Mouse (Mus musculus): ENCODE measurements around the gene Cog3.

Cog3 gene

DNA sequence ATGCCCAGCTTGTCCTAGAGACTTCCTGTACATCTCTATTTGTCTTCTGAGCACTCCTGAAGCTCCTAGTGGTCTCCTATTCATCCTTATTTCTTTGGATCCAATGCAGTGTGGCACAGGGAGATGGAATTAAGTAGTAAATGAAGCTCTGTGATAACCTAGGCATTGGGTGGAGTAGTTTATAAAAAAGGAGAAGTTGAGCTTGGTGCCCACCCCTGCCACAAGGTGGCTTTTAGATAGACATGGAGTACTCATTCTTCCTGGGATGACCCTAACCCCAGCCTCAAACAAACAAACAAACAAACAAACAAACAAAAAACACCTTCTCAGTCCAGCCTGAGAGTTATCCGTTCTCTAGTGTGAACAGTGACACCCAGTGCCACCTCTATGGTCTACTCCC, 56.4 kb downstream of the Cog3 start:
- DNase-seq (ENCODE audit: low read depth), result no peak

DNA sequence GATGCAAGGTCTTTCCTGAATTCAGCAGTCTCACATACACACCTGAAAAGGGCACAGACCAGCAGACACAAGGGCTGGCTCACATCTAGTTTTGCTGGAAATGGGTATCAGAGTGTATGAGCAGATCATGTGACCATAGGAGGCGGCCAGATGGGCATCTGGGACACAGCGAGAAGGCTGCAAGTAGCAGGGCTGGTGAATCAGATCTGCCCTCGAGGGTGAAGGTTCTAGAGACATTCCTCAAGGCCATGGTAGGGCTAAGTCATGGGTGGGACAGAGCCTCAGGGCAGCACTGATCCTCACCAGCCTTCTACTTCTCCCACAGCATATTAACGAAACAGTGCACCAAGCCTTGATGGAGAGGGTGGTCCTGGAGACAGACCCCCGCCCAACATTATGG, 58.2 kb downstream of the Cog3 start:
- no peak for DNase-seq (ENCODE audit: low read depth)

GRCm38 (mm10) chr14:75690428-75690827, 63.9 kb downstream of the Cog3 start:
- no peak for DNase-seq (ENCODE audit: low read depth)

- no peak for DNase-seq (ENCODE audit: low read depth)
Measured at GRCm38 (mm10) chr14:75676316-75676715, 78.0 kb downstream of the Cog3 start.

- peak; percentile 29 for DNase-seq (ENCODE audit: low read depth)
Measured at GRCm38 (mm10) chr14:75669085-75669645, 85.2 kb downstream of the Cog3 start.

GRCm38 (mm10) chr14:75665430-75666180, 88.7 kb downstream of the Cog3 start:
- no peak for DNase-seq (ENCODE audit: low read depth)

GRCm38 (mm10) chr14:75661548-75661947, 92.8 kb downstream of the Cog3 start:
- DNase-seq (ENCODE audit: low read depth), result no peak

- DNase-seq (ENCODE audit: low read depth), result no peak
Measured at GRCm38 (mm10) chr14:75660936-75661335, 93.4 kb downstream of the Cog3 start.

Measured in induced T-regulatory cell, adult 2 months (primary cell).